Mouse (Mus musculus) urinary bladder, postnatal 25 days (tissue): ENCODE results near the gene Tpx2.

Experiments
- DNase-seq: peaks from one replicate; pipeline ENCODE4 v3.0.0; 2022; ENCODE audit warnings: low spot score

The Tpx2 gene

GRCm38 (mm10) chr2:152944013-152944412, 96.2 kb downstream of the Tpx2 start:
- no peak for DNase-seq
